Mouse (Mus musculus) kidney, adult 2 months (tissue): ENCODE results near the gene Nox3. TPM values are rescaled to one million over a fixed set of nuclear protein-coding genes. Genes with fewer than 3 reads are reported as not detected.

ENCODE experiments used
- DNase-seq: peaks from one replicate; pipeline ENCODE4 v3.0.0; 2021
- H3K27ac ChIP-seq: fragments of 200-500 bp; 2 replicates; pipeline ENCODE4 v1.5.1; 2012; ENCODE audit warnings: low read depth, low read length, control low read depth, inconsistent platforms; ENCODE audit not compliant: insufficient read depth
- H3K27me3 ChIP-seq: fragments of 200-500 bp; replicated peaks from 2 replicates; pipeline ENCODE4 v1.6.1; 2012; ENCODE audit warnings: mild to moderate bottlenecking, moderate library complexity, low read length, inconsistent platforms; ENCODE audit not compliant: control insufficient read depth, insufficient read depth
- H3K36me3 ChIP-seq: fragments of 200-500 bp; 2 replicates; pipeline ENCODE4 v1.6.1; 2012; ENCODE audit warnings: mild to moderate bottlenecking, moderate library complexity, low read length, inconsistent platforms; ENCODE audit not compliant: control insufficient read depth, insufficient read depth
- H3K4me1 ChIP-seq: fragments of 200-500 bp; 2 replicates; pipeline ENCODE4 v1.6.1; 2011; ENCODE audit warnings: low read length; ENCODE audit not compliant: control insufficient read depth, insufficient read depth
- H3K4me3 ChIP-seq: fragments of 200-500 bp; 2 replicates; pipeline ENCODE4 v1.5.1; 2011; ENCODE audit warnings: mild to moderate bottlenecking, low read depth, low read length, control low read depth; ENCODE audit not compliant: insufficient read depth
- CTCF ChIP-seq: fragments of 200-500 bp; conservative IDR thresholded peaks from 2 replicates; pipeline ENCODE4 v1.5.1; 2011; ENCODE audit warnings: low read depth, mild to moderate bottlenecking, control low read depth, low read length, moderate library complexity, mixed read lengths; ENCODE audit not compliant: insufficient read depth, insufficient read length
- POLR2A ChIP-seq: fragments of 200-500 bp; IDR thresholded peaks from one replicate; pipeline ENCODE4 v1.6.1; 2011; ENCODE audit warnings: low read depth, low read length, control low read depth
- WGBS: fragments of 180-500 bp; shearing (Covaris S2); methylation state at CpG from one replicate; pipeline ENCODE4 v1.1.7; 2018; 5-methylcytosine and 5-hydroxymethylcytosine counted together
- polyA plus RNA-seq: library from polyadenylated mRNA; depleted of rRNA; stranded (reverse); fragments of >200 nt; gene quantifications from 2 replicates; pipeline ENCODE4 v1.2.3, GENCODE M21; 2012; rRNA removed

Gene Nox3
- polyA plus RNA-seq, 1 experiment, result not detected

GRCm38 (mm10) chr17:3610307-3610754 lies 85.7 kb downstream of the Nox3 start:
- 57% methylated on average over 7 of the region's 7 CpGs for WGBS
- Histone ChIP-seq H3K4me1 (no peaks in the 10 kb centered on the region), H3K27ac (no peak overlapping the region), H3K27me3 (no peaks in the 10 kb centered on the region), H3K4me3 (no peak overlapping the region), H3K36me3 (no peaks in the 10 kb centered on the region)
- no peak for DNase-seq
- TF ChIP-seq POLR2A, result no peak
- no peak for TF ChIP-seq CTCF

GRCm38 (mm10) chr17:3602954-3603672 lies 92.9 kb downstream of the Nox3 start:
- Histone ChIP-seq H3K27me3 (no peaks in the 10 kb centered on the region), H3K4me3 (no peak overlapping the region), H3K27ac (no peak overlapping the region), H3K36me3 (no peaks in the 10 kb centered on the region), H3K4me1 (no peaks in the 10 kb centered on the region)
- TF ChIP-seq CTCF (no peak), POLR2A (no peak)
- no peak for DNase-seq
- 91% methylated on average over 6 of the region's 6 CpGs for WGBS

GRCm38 (mm10) chr17:3598393-3598792 lies 97.7 kb downstream of the Nox3 start:
- WGBS, result 87% methylated on average over 1 of the region's 1 CpGs

GRCm38 (mm10) chr17:3597866-3598265 lies 98.2 kb downstream of the Nox3 start:
- H3K4me1 ChIP-seq, result no peaks in the 10 kb centered on the region
- no peaks in the 10 kb centered on the region for H3K36me3 ChIP-seq
- H3K27me3 ChIP-seq, result no peaks in the 10 kb centered on the region
- DNase-seq, result peak; percentile 1
- TF ChIP-seq CTCF (no peak), POLR2A (no peak)
- WGBS, result 80% methylated on average over 1 of the region's 1 CpGs
- H3K27ac ChIP-seq, result no peak overlapping the region
- no peak overlapping the region for H3K4me3 ChIP-seq

More at GRCm38 (mm10) chr17:3598393-3598792, 97.7 kb downstream of the Nox3 start:
- no peak for TF ChIP-seq CTCF
- no peak for TF ChIP-seq POLR2A
- Histone ChIP-seq H3K4me3 (no peak overlapping the region), H3K36me3 (no peaks in the 10 kb centered on the region), H3K27ac (no peak overlapping the region), H3K4me1 (no peaks in the 10 kb centered on the region), H3K27me3 (no peaks in the 10 kb centered on the region)
- DNase-seq, result no peak

- no peaks in the 10 kb centered on the region for H3K4me1 ChIP-seq
- no peaks in the 10 kb centered on the region for H3K36me3 ChIP-seq
- peak overlapping the region; percentile 60; the same call in 1 of the 2 replicates for H3K27ac ChIP-seq
- no peak overlapping the region for H3K4me3 ChIP-seq
- TF ChIP-seq CTCF, result no peak
- TF ChIP-seq POLR2A, result no peak
- WGBS, result 41% methylated on average over 1 of the region's 1 CpGs
- DNase-seq, result peak; percentile 20
- H3K27me3 ChIP-seq, result no peaks in the 10 kb centered on the region
Observed at GRCm38 (mm10) chr17:3597130-3597529, 98.9 kb downstream of the Nox3 start.

Other genes with a start within 250 kb of the Nox3 start
- gene Cldn20, start 163.7 kb downstream of the Nox3 start, polyA plus RNA-seq, result 0.48 TPM in 1 of 2 replicates, not detected in the other
- gene Tfb1m, start 138.5 kb downstream of the Nox3 start, polyA plus RNA-seq, result 3.8 and 4.8 TPM in 2 replicates